In genomic region chr4:44905651-44906271, GRCm38 (mm10) we compare ENCODE assay signal across 9 mouse cellular contexts.
A peak's percentile ranks its signal among the peaks of the same experiment; 100 is the strongest.
DNase-seq lines count a peak whose midpoint lies in the region; ATAC-seq and TF ChIP-seq lines count a peak whose summit lies in the region.
"Had no signal": no experiment of that assay in that cellular context is flagged by ENCODE, and none has a peak within 500 bp of the region (broad histone marks: within the 10 kb centered on the region; RNA-seq: fewer than 3 reads in every experiment).

No protein-coding gene starts in this region.

- no peaks in the 10 kb centered on the region for H3K9me3 ChIP-seq in heart, postnatal 0 days (replicated peaks; ENCODE audit: control insufficient read depth, low read length)
- no peaks in the 10 kb centered on the region for H3K9me3 ChIP-seq in heart, embryonic 11.5 days (replicated peaks; ENCODE audit: control insufficient read depth, low read length)
- no peaks in the 10 kb centered on the region for H3K9me3 ChIP-seq in hindbrain, embryonic 15.5 days
- no peaks in the 10 kb centered on the region for H3K9me3 ChIP-seq in neural tube, embryonic 15.5 days (replicated peaks)
- H3K9me3 ChIP-seq: liver, embryonic 13.5 days had no signal

- H3K4me2 ChIP-seq in heart, postnatal 0 days (ENCODE audit: low read depth, low read length), result no peak overlapping the region
- no peak overlapping the region for H3K4me2 ChIP-seq in heart, embryonic 11.5 days
- H3K4me2 ChIP-seq in hindbrain, embryonic 15.5 days, result peak overlapping the region; percentile 17
- H3K4me2 ChIP-seq in neural tube, embryonic 15.5 days, result peak overlapping the region; percentile 11; the same call in 1 of the 2 replicates
- H3K4me2 ChIP-seq: liver, embryonic 13.5 days had no signal

- H3K36me3 ChIP-seq in heart, postnatal 0 days (replicated peaks; ENCODE audit: control insufficient read depth, insufficient read depth, low read length), result no peaks in the 10 kb centered on the region
- H3K36me3 ChIP-seq in heart, embryonic 11.5 days (ENCODE audit: control insufficient read depth, insufficient read depth, low read length), result no peaks in the 10 kb centered on the region
- no peaks in the 10 kb centered on the region for H3K36me3 ChIP-seq in hindbrain, embryonic 15.5 days
- no peaks in the 10 kb centered on the region for H3K36me3 ChIP-seq in neural tube, embryonic 15.5 days
- no peaks in the 10 kb centered on the region for H3K36me3 ChIP-seq in kidney, adult 2 months (ENCODE audit: control insufficient read depth, insufficient read depth, low read length)
- H3K36me3 ChIP-seq: liver, embryonic 13.5 days had no signal

- no peak for TF ChIP-seq POLR2A in kidney, adult 2 months (IDR thresholded peaks at IDR 0.05; ENCODE audit: low read depth, low read length)

- TF ChIP-seq CTCF in heart, postnatal 0 days (IDR thresholded peaks at IDR 0.05; ENCODE audit: low read depth), result no peak
- no peak for TF ChIP-seq CTCF in kidney, adult 2 months (conservative IDR thresholded peaks at IDR 0.05; ENCODE audit: insufficient read depth, insufficient read length, low read depth, low read length)

- H3K9ac ChIP-seq in heart, postnatal 0 days (replicated peaks; ENCODE audit: low read depth, low read length), result no peak overlapping the region
- no peak overlapping the region for H3K9ac ChIP-seq in heart, embryonic 11.5 days (ENCODE audit: low read depth, low read length)
- H3K9ac ChIP-seq in hindbrain, embryonic 15.5 days, result no peak overlapping the region
- H3K9ac ChIP-seq in neural tube, embryonic 15.5 days (replicated peaks), result no peak overlapping the region
- H3K9ac ChIP-seq: liver, embryonic 13.5 days had no signal

- H3K27ac ChIP-seq in heart, postnatal 0 days (ENCODE audit: low read depth), result peak overlapping the region; percentile 30; the same call in 1 of the 2 replicates
- H3K27ac ChIP-seq in heart, embryonic 11.5 days (ENCODE audit: low read depth, low read length), result no peak overlapping the region
- peak overlapping the region; percentile 35 for H3K27ac ChIP-seq in hindbrain, embryonic 15.5 days (replicated peaks)
- H3K27ac ChIP-seq in neural tube, embryonic 15.5 days (replicated peaks), result 0 out of 2 replicates have a peak overlapping the region, but pooled peaks have one; percentile 13
- no peak overlapping the region for H3K27ac ChIP-seq in kidney, adult 2 months (ENCODE audit: insufficient read depth, low read depth, low read length)
- H3K27ac ChIP-seq: liver, embryonic 13.5 days had no signal

- no peak for ATAC-seq in heart, postnatal 0 days (ENCODE audit: insufficient read depth, low read depth)
- no peak for ATAC-seq in heart, embryonic 11.5 days (replicated peaks; ENCODE audit: insufficient number of reproducible peaks, low FRiP score, low TSS enrichment)
- ATAC-seq in hindbrain, embryonic 15.5 days (ENCODE audit: low FRiP score, low read depth), result peak; percentile 59; the same call in 1 of the 2 replicates
- ATAC-seq in neural tube, embryonic 15.5 days (ENCODE audit: low FRiP score), result no peak
- no peak for ATAC-seq in activated CD4-positive, CD25-positive, alpha-beta regulatory T cell, adult 4 months

- H3K27me3 ChIP-seq in heart, postnatal 0 days (ENCODE audit: control insufficient read depth, insufficient read depth, low read length), result no peaks in the 10 kb centered on the region
- H3K27me3 ChIP-seq in heart, embryonic 11.5 days (ENCODE audit: control insufficient read depth, insufficient read depth, low read length), result no peaks in the 10 kb centered on the region
- H3K27me3 ChIP-seq in hindbrain, embryonic 15.5 days, result no peaks in the 10 kb centered on the region
- H3K27me3 ChIP-seq in neural tube, embryonic 15.5 days (replicated peaks), result no peaks in the 10 kb centered on the region
- no peaks in the 10 kb centered on the region for H3K27me3 ChIP-seq in kidney, adult 2 months (replicated peaks; ENCODE audit: control insufficient read depth, insufficient read depth, low read length)
- H3K27me3 ChIP-seq: liver, embryonic 13.5 days had no signal

- no peak for TF ChIP-seq EP300 in heart, postnatal 0 days (IDR thresholded peaks at IDR 0.05; ENCODE audit: low read depth)

- peaks cover 4% of the 10 kb centered on the region; the same call in 1 of the 2 replicates for H3K4me1 ChIP-seq in heart, postnatal 0 days (ENCODE audit: control insufficient read depth, insufficient read depth)
- peaks cover 8% of the 10 kb centered on the region for H3K4me1 ChIP-seq in heart, embryonic 11.5 days (ENCODE audit: control insufficient read depth, insufficient read depth, low read length)
- H3K4me1 ChIP-seq in hindbrain, embryonic 15.5 days (replicated peaks), result peaks cover 16% of the 10 kb centered on the region
- H3K4me1 ChIP-seq in neural tube, embryonic 15.5 days, result peaks cover 11% of the 10 kb centered on the region
- no peaks in the 10 kb centered on the region for H3K4me1 ChIP-seq in kidney, adult 2 months (ENCODE audit: control insufficient read depth, insufficient read depth, low read length)
- H3K4me1 ChIP-seq: liver, embryonic 13.5 days had no signal

- DNase-seq in heart, postnatal 0 days (ENCODE audit: low spot score), result no peak
- DNase-seq in cerebellum, postnatal 10 days, result peak; percentile 53 to 64
- no peak for DNase-seq in c-Kit-positive CD71-positive TER-119-positive erythroid progenitor cells, embryonic 14.5 days (ENCODE audit: low spot score)
- no peak for DNase-seq in kidney, adult 2 months
- DNase-seq: liver, embryonic 13.5 days had no signal

- 32% methylated on average over 11 of the region's 11 CpGs for WGBS in heart, postnatal 0 days
- WGBS in heart, embryonic 11.5 days (ENCODE audit: insufficient replicate concordance), result 34% methylated on average over 11 of the region's 11 CpGs
- WGBS in hindbrain, embryonic 15.5 days, result 6% methylated on average over 11 of the region's 11 CpGs
- WGBS in neural tube, embryonic 15.5 days, result 11% methylated on average over 11 of the region's 11 CpGs
- WGBS in kidney, adult 2 months, result 67% methylated on average over 11 of the region's 11 CpGs

- no peak overlapping the region for H3K4me3 ChIP-seq in heart, postnatal 0 days (ENCODE audit: low read depth, low read length)
- no peak overlapping the region for H3K4me3 ChIP-seq in heart, embryonic 11.5 days (ENCODE audit: low read depth, low read length)
- H3K4me3 ChIP-seq in hindbrain, embryonic 15.5 days, result no peak overlapping the region
- no peak overlapping the region for H3K4me3 ChIP-seq in neural tube, embryonic 15.5 days (replicated peaks)
- H3K4me3 ChIP-seq in kidney, adult 2 months (ENCODE audit: insufficient read depth, low read depth, low read length), result no peak overlapping the region
- H3K4me3 ChIP-seq: liver, embryonic 13.5 days had no signal

Comparison
In these comparisons a context has a peak if more than half of its experiments do, and no peak if none do; other contexts are left out.
1. H3K27ac ChIP-seq: peak in heart, postnatal 0 days (single experiment), hindbrain, embryonic 15.5 days (single experiment) and neural tube, embryonic 15.5 days (single experiment); none in heart, embryonic 11.5 days (single experiment) and kidney, adult 2 months (single experiment).
2. DNase-seq: peak in cerebellum, postnatal 10 days (2 of 2); none in heart, postnatal 0 days (single experiment), c-Kit-positive CD71-positive TER-119-positive erythroid progenitor cells, embryonic 14.5 days (single experiment) and kidney, adult 2 months (single experiment).
3. H3K4me2 ChIP-seq: peak in hindbrain, embryonic 15.5 days (single experiment) and neural tube, embryonic 15.5 days (single experiment); none in heart, postnatal 0 days (single experiment) and heart, embryonic 11.5 days (single experiment).